Comparison of ENCODE assay signal across 25 mouse cellular contexts in genomic region chr6:51874035-51874434, GRCm38 (mm10).
"Had no signal": no experiment of that assay in that cellular context is flagged by ENCODE, and none has a peak within 500 bp of the region (broad histone marks: within the 10 kb centered on the region; RNA-seq: fewer than 3 reads in every experiment).

No protein-coding gene starts in this region.

- H3K27me3 ChIP-seq: hindbrain, embryonic 12.5 days; intestine, embryonic 15.5 days had no signal

- H3K27ac ChIP-seq: gastrocnemius, adult 2 months; heart, adult 2 months; hindbrain, embryonic 10.5 days; hindbrain, embryonic 12.5 days; hindbrain, embryonic 14.5 days; intestine, embryonic 15.5 days; kidney, postnatal 0 days; limb, embryonic 13.5 days had no signal

- H3K9ac ChIP-seq: hindbrain, embryonic 12.5 days; hindbrain, embryonic 14.5 days; intestine, embryonic 15.5 days; limb, embryonic 13.5 days had no signal

- H3K36me3 ChIP-seq: hindbrain, embryonic 10.5 days; hindbrain, embryonic 12.5 days; intestine, embryonic 15.5 days; limb, embryonic 13.5 days had no signal

- ATAC-seq: forebrain, embryonic 16.5 days; hindbrain, embryonic 16.5 days; inflammation-experienced regulatory T-cells, adult 6 months; intestine, embryonic 15.5 days; intestine, postnatal 0 days had no signal

- H3K4me3 ChIP-seq: gastrocnemius, adult 2 months; heart, adult 2 months; hindbrain, embryonic 10.5 days; hindbrain, embryonic 12.5 days; intestine, embryonic 15.5 days; limb, embryonic 13.5 days had no signal

- H3K9me3 ChIP-seq: hindbrain, embryonic 10.5 days; hindbrain, embryonic 12.5 days; intestine, embryonic 15.5 days; limb, embryonic 13.5 days had no signal

- H3K4me2 ChIP-seq: heart, embryonic 11.5 days; hindbrain, embryonic 12.5 days; hindbrain, embryonic 14.5 days; intestine, embryonic 15.5 days; limb, embryonic 13.5 days had no signal

- DNase-seq: gastrocnemius, adult 2 months; gastrocnemius, postnatal 14 days; gastrocnemius, postnatal 36 days; heart, adult 11 months; heart, adult 2 months; heart, postnatal 10 days; heart, postnatal 4 days; kidney, adult 18-20 months; kidney, adult 8-10 months; kidney, postnatal 14 days; kidney, postnatal 36 days; layer of hippocampus, adult 9-11 months; layer of hippocampus, postnatal 36 days; left cerebral cortex, postnatal 4 days had no signal
